Mouse (Mus musculus): Measurements from ENCODE around the gene Pfas. TPM values are rescaled to one million over a fixed set of nuclear protein-coding genes. Genes with fewer than 3 reads are reported as not detected.

The Pfas gene
- total RNA-seq (2012; rRNA removed) (124 and 130 TPM in 2 replicates), polyA plus RNA-seq (2012; ENCODE audit: insufficient read depth in 1 of 2, insufficient read length in 2 of 2, low read depth in 1 of 2, low replicate concordance in 2 of 2, missing spikeins in 1 of 2) (100 to 1,000 TPM in 1 of 2 experiments, 10 to 100 TPM in 1; 63.5 to 149 TPM)

- H3K4me1 ChIP-seq (ENCODE audit: control insufficient read depth in 1 of 2, insufficient read depth in 2 of 2, low read length in 2 of 2), result peaks cover 0 to 10% of the 10 kb centered on the region in 2 experiments; a peak in 3 of 4 replicates
- TF ChIP-seq EP300 (IDR thresholded peaks at IDR 0.05; ENCODE audit: low read depth in 1 of 2, low read length in 2 of 2), result peak in 1 of 2 experiments; percentile 37; a peak in 2 of 4 replicates
- TF ChIP-seq HCFC1 (IDR thresholded peaks at IDR 0.05; ENCODE audit: low read depth, low read length), result peak; percentile 92
- TF ChIP-seq USF1 (IDR thresholded peaks at IDR 0.05; ENCODE audit: low read depth, low read length), result peak; percentile 56; the same call in 1 of the 2 replicates
- peak; percentile 78 for TF ChIP-seq ZNF384 (IDR thresholded peaks at IDR 0.05; ENCODE audit: low read depth, low read length)
- TF ChIP-seq ELF1 (IDR thresholded peaks at IDR 0.05; ENCODE audit: low read depth, low read length), result peak; percentile 57
- TF ChIP-seq E2F4 (IDR thresholded peaks at IDR 0.05; ENCODE audit: borderline replicate concordance, low read depth, low read length), result peak; percentile 97
- peak; percentile 58; the same call in 1 of the 2 replicates for TF ChIP-seq ETS1 (IDR thresholded peaks at IDR 0.05; ENCODE audit: low read depth, low read length)
- TF ChIP-seq TAL1 (IDR thresholded peaks at IDR 0.05; ENCODE audit: low read length), result no peak
- no peak for TF ChIP-seq CHD1 (IDR thresholded peaks at IDR 0.05; ENCODE audit: low read depth, low read length)
- TF ChIP-seq SIN3A (IDR thresholded peaks at IDR 0.05; ENCODE audit: low read length), result peak; percentile 99
- no peak for TF ChIP-seq GATA1 (IDR thresholded peaks at IDR 0.05; ENCODE audit: low read depth, low read length)
- TF ChIP-seq RCOR1 (IDR thresholded peaks at IDR 0.05; ENCODE audit: low read depth, low read length), result 0 out of 2 replicates have a peak, but pooled peaks have one; percentile 39
- no peak for TF ChIP-seq MEF2A (IDR thresholded peaks at IDR 0.05; ENCODE audit: extremely low read depth, insufficient replicate concordance, low read depth, low read length, poor library complexity, severe bottlenecking)
- TF ChIP-seq CTCF (IDR thresholded peaks at IDR 0.05 in 2 of 3, conservative IDR thresholded peaks at IDR 0.05 in 1 of 3; ENCODE audit: control insufficient read depth in 1 of 3, insufficient read depth in 1 of 3, low read depth in 2 of 3, low read length in 3 of 3, poor library complexity in 1 of 3, severe bottlenecking in 1 of 3), result peak in 2 of 3 experiments; percentile 8 to 35; a peak in 3 of 6 replicates
- peak; percentile 87; the same call in 1 of the 2 replicates for TF ChIP-seq MAZ (IDR thresholded peaks at IDR 0.05; ENCODE audit: low read depth, low read length)
- peak; percentile 96 for TF ChIP-seq MAX (IDR thresholded peaks at IDR 0.05; ENCODE audit: low read length)
- TF ChIP-seq GABPA (IDR thresholded peaks at IDR 0.05; ENCODE audit: low read depth, low read length), result no peak
- TF ChIP-seq KAT2A (conservative IDR thresholded peaks at IDR 0.05; ENCODE audit: low read depth, low read length), result peak; percentile 69; the same call in 1 of the 2 replicates
- no peak for TF ChIP-seq MYB (IDR thresholded peaks at IDR 0.05; ENCODE audit: low read depth, low read length)
- peak; percentile 95; the same call in 1 of the 2 replicates for TF ChIP-seq MYC (IDR thresholded peaks at IDR 0.05; ENCODE audit: low read depth, low read length)
- no peak for TF ChIP-seq UBTF (IDR thresholded peaks at IDR 0.05; ENCODE audit: borderline replicate concordance, insufficient read depth, low read depth, low read length)
- TF ChIP-seq ZC3H11A (IDR thresholded peaks at IDR 0.05; ENCODE audit: low read depth, low read length), result no peak
- TF ChIP-seq NRF1 (IDR thresholded peaks at IDR 0.05; ENCODE audit: insufficient read depth, low read depth, low read length, poor library complexity, severe bottlenecking), result peak; percentile 37; the same call in 1 of the 2 replicates
- TF ChIP-seq ZMIZ1 (IDR thresholded peaks at IDR 0.05; ENCODE audit: low read depth, low read length), result peak; percentile 75; the same call in 1 of the 2 replicates
- TF ChIP-seq USF2 (IDR thresholded peaks at IDR 0.05; ENCODE audit: borderline replicate concordance in 1 of 2, insufficient read depth in 1 of 2, low read depth in 1 of 2, low read length in 2 of 2), result no peak
- peak; percentile 96 for TF ChIP-seq POLR2AphosphoS2 (IDR thresholded peaks at IDR 0.05; ENCODE audit: low read length)
- peak; percentile 99 for TF ChIP-seq MXI1 (IDR thresholded peaks at IDR 0.05; ENCODE audit: low read depth, low read length)
- peak; percentile 95 for TF ChIP-seq NELFE (IDR thresholded peaks at IDR 0.05; ENCODE audit: low read depth, low read length)
- TF ChIP-seq BHLHE40 (IDR thresholded peaks at IDR 0.05; ENCODE audit: borderline replicate concordance, low read depth, low read length), result no peak
- peak; percentile 99 for TF ChIP-seq TBP (IDR thresholded peaks at IDR 0.05; ENCODE audit: low read depth, low read length)
- no peak for TF ChIP-seq MAFK (IDR thresholded peaks at IDR 0.05; ENCODE audit: borderline replicate concordance, low read depth, low read length)
- peak; percentile 65 to 95 for TF ChIP-seq POLR2A (IDR thresholded peaks at IDR 0.05; ENCODE audit: control insufficient read depth in 1 of 2, insufficient read depth in 1 of 2, low read depth in 1 of 2, low read length in 2 of 2, poor library complexity in 1 of 2)
- no peak for TF ChIP-seq SMC3 (IDR thresholded peaks at IDR 0.05; ENCODE audit: low read depth, low read length)
Observed at GRCm38 (mm10) chr11:69008182-69009121, at the start of gene Pfas. Gene Pfas, minus strand, starts transcription at chr11:69008460.

More at GRCm38 (mm10) chr11:69008182-69009121, at the start of gene Pfas:
- Histone ChIP-seq H3K27me3 (ENCODE audit: control insufficient read depth in 1 of 2, insufficient read depth in 2 of 2, low read length in 2 of 2) (no peaks in the 10 kb centered on the region), H3K4me3 (ENCODE audit: control insufficient read depth in 1 of 2, insufficient read depth in 1 of 2, low read depth in 2 of 2, low read length in 2 of 2) (peak within 1 kb of the TSS; percentile 70 to 74), H3K36me3 (ENCODE audit: control insufficient read depth in 1 of 2, insufficient read depth in 2 of 2, low read length in 2 of 2) (peaks cover 0 to 18% of the 10 kb centered on the region in 2 experiments), H3K27ac (ENCODE audit: control insufficient read depth, low read depth, low read length) (peak within 1 kb of the TSS; percentile 57), H3K79me2 (ENCODE audit: control insufficient read depth, insufficient read depth, low read length, poor library complexity) (peaks cover 39% of the 10 kb centered on the region), H3K9me3 (replicated peaks; ENCODE audit: insufficient read depth, low read length) (no peaks in the 10 kb centered on the region), H3K9ac (ENCODE audit: control insufficient read depth, low read depth, low read length, poor library complexity, severe bottlenecking) (peak within 1 kb of the TSS; percentile 84)
- DNase-seq (ENCODE audit: low read depth, low spot score), result peak; percentile 99

All from MEL (cell line).